Mouse (Mus musculus): ENCODE results near the gene Ap2s1. TPM values are rescaled to one million over a fixed set of nuclear protein-coding genes. Genes with fewer than 3 reads are reported as not detected.

Gene Ap2s1
- polyA plus RNA-seq, 1 experiment from 2014 or later = 261 TPM

GRCm38 (mm10) chr7:16755362-16756017, 17.3 kb downstream of the Ap2s1 start:
- Histone ChIP-seq H3K27me3 (no peaks in the 10 kb centered on the region), H3K4me2 (replicated peaks) (no peak overlapping the region), H3K4me1 (peaks cover 6% of the 10 kb centered on the region; the same call in 1 of the 2 replicates), H3K36me3 (no peaks in the 10 kb centered on the region), H3K27ac (no peak overlapping the region), H3K9me3 (no peaks in the 10 kb centered on the region), H3K4me3 (no peak overlapping the region), H3K9ac (no peak overlapping the region)
- no peak for ATAC-seq (ENCODE audit: insufficient number of reproducible peaks, insufficient read depth, low FRiP score, low TSS enrichment)
- 64% methylated on average over 17 of the region's 17 CpGs for WGBS

GRCm38 (mm10) chr7:16758872-16759574, 20.8 kb downstream of the Ap2s1 start:
- no peaks in the 10 kb centered on the region for H3K27me3 ChIP-seq
- H3K27ac ChIP-seq = no peak overlapping the region
- WGBS = 78% methylated on average over 10 of the region's 11 CpGs
- no peak overlapping the region for H3K4me2 ChIP-seq (replicated peaks)
- H3K4me3 ChIP-seq = no peak overlapping the region
- no peak for ATAC-seq (ENCODE audit: insufficient number of reproducible peaks, insufficient read depth, low FRiP score, low TSS enrichment)
- H3K36me3 ChIP-seq = no peaks in the 10 kb centered on the region
- no peak overlapping the region for H3K9ac ChIP-seq
- H3K4me1 ChIP-seq = peaks cover 16% of the 10 kb centered on the region
- H3K9me3 ChIP-seq = no peaks in the 10 kb centered on the region

GRCm38 (mm10) chr7:16760292-16760691, 22.1 kb downstream of the Ap2s1 start:
- WGBS = 16% methylated on average over 8 of the region's 8 CpGs

DNA sequence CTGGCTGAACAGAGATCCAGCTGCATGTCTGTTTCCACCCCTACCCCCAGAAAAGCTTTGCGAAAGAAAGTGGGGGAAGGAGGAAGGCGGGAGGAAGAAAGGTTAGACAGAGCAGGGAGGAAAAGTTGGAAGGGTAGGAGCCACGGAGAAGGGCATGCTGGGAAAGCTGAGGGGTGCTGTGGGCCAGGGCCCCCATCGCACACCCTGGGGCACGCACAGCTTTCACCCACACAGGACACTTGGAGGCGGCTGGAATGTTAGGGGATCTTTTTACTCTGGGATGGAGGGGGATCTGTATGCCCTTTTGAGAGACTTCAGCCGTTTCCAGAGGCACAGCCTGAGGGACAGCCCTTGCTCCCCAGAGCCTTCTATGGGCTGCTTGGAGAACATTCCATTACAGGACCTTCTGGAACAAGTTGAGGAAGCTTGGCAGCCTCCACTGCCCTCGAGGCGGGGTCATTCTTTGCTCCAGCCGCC, 22.8 kb downstream of the Ap2s1 start:
- H3K4me1 ChIP-seq = peaks cover 16% of the 10 kb centered on the region
- no peaks in the 10 kb centered on the region for H3K27me3 ChIP-seq
- H3K9ac ChIP-seq = no peak overlapping the region
- WGBS = 40% methylated on average over 10 of the region's 10 CpGs
- H3K4me2 ChIP-seq (replicated peaks) = no peak overlapping the region
- no peak for ATAC-seq (ENCODE audit: insufficient number of reproducible peaks, insufficient read depth, low FRiP score, low TSS enrichment)
- no peak overlapping the region for H3K4me3 ChIP-seq
- H3K27ac ChIP-seq = peak overlapping the region; percentile 54; the same call in 1 of the 2 replicates
- no peaks in the 10 kb centered on the region for H3K9me3 ChIP-seq
- H3K36me3 ChIP-seq = no peaks in the 10 kb centered on the region

More at GRCm38 (mm10) chr7:16760292-16760691, 22.1 kb downstream of the Ap2s1 start:
- Histone ChIP-seq H3K27ac (no peak overlapping the region), H3K36me3 (no peaks in the 10 kb centered on the region), H3K4me1 (peaks cover 16% of the 10 kb centered on the region), H3K4me3 (no peak overlapping the region), H3K27me3 (no peaks in the 10 kb centered on the region), H3K9ac (no peak overlapping the region), H3K4me2 (replicated peaks) (no peak overlapping the region), H3K9me3 (no peaks in the 10 kb centered on the region)
- no peak for ATAC-seq (ENCODE audit: insufficient number of reproducible peaks, insufficient read depth, low FRiP score, low TSS enrichment)

DNA sequence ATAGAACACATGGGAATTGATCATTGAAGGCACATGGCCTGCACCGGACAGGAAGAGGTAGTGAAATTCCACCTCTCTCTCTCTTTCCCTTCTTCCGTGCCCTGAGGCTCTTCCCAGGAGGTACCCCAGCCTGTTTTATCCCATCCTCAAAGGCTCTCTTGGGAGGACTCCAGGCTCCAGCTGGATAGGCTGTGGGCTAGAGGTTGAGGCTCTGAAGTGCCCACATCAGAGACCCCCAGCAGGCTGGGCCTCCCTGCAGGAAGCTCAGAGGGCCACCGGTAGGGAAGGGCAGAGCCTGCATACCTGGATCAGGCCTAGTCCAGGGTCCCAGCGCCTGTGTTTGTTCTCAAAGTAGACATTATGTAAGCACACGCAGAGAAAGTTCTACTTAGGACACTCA, 23.4 kb downstream of the Ap2s1 start:
- Histone ChIP-seq H3K36me3 (no peaks in the 10 kb centered on the region), H3K4me1 (peaks cover 21% of the 10 kb centered on the region), H3K4me2 (replicated peaks) (no peak overlapping the region), H3K4me3 (no peak overlapping the region), H3K27me3 (no peaks in the 10 kb centered on the region), H3K9me3 (no peaks in the 10 kb centered on the region), H3K27ac (no peak overlapping the region), H3K9ac (no peak overlapping the region)
- no peak for ATAC-seq (ENCODE audit: insufficient number of reproducible peaks, insufficient read depth, low FRiP score, low TSS enrichment)
- 35% methylated on average over 5 of the region's 5 CpGs for WGBS

- ATAC-seq (ENCODE audit: insufficient number of reproducible peaks, insufficient read depth, low FRiP score, low TSS enrichment) = no peak
- Histone ChIP-seq H3K4me2 (replicated peaks) (no peak overlapping the region), H3K4me3 (no peak overlapping the region), H3K27ac (no peak overlapping the region), H3K27me3 (no peaks in the 10 kb centered on the region), H3K9ac (no peak overlapping the region), H3K9me3 (no peaks in the 10 kb centered on the region), H3K4me1 (peaks cover 21% of the 10 kb centered on the region), H3K36me3 (no peaks in the 10 kb centered on the region)
- WGBS = 84% methylated on average over 7 of the region's 7 CpGs
Observed at GRCm38 (mm10) chr7:16763463-16764218, 25.4 kb downstream of the Ap2s1 start.

DNA sequence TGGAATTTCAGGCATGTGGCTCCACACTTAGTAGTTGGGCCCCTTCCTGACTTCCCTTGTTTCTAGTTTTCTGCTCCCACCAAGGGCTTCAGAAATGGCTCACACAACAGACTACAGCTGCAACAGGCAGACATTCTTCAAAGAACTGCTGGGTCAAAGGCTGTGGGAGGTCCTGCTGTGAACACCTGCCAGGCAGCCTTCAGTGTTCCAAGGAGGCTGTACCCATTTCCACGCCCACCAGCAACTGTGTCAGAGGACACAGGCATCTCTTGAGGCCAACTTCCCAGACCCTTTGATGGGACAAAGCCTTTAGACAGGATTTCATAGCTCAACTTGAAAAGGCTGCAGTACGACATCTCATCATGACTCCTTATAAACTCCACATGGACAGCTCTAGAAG, 28.2 kb downstream of the Ap2s1 start:
- H3K36me3 ChIP-seq = no peaks in the 10 kb centered on the region
- peaks cover 9% of the 10 kb centered on the region for H3K4me1 ChIP-seq
- H3K9me3 ChIP-seq = no peaks in the 10 kb centered on the region
- no peak overlapping the region for H3K27ac ChIP-seq
- no peaks in the 10 kb centered on the region for H3K27me3 ChIP-seq
- H3K9ac ChIP-seq = no peak overlapping the region
- no peak for ATAC-seq (ENCODE audit: insufficient number of reproducible peaks, insufficient read depth, low FRiP score, low TSS enrichment)
- 45% methylated on average over 2 of the region's 2 CpGs for WGBS
- no peak overlapping the region for H3K4me3 ChIP-seq
- H3K4me2 ChIP-seq (replicated peaks) = no peak overlapping the region

DNA sequence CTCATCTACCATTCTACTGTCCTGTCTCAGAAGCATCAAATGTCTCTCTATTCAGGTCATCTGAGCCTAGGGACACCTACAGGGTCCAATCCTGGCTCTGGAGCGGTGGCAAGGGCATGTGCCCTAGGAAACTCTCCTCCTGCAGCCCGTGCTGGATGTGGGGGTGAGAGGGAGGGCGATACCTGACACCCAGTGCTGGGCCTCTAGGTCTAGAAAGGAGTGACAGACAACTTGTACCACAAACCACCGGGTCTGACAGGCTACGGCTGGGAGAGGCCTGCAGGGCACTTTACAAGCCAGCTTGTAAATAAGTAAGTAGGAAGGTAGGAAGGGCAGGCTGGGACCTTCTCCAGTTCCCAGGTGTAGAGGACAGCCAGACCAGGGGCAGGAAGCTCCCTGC, 37.7 kb downstream of the Ap2s1 start:
- H3K9me3 ChIP-seq = 0 out of 2 replicates have a peak, but pooled peaks cover 4% of the 10 kb centered on the region
- WGBS = 38% methylated on average over 5 of the region's 5 CpGs
- no peak overlapping the region for H3K4me3 ChIP-seq
- ATAC-seq (ENCODE audit: insufficient number of reproducible peaks, insufficient read depth, low FRiP score, low TSS enrichment) = no peak
- H3K4me2 ChIP-seq (replicated peaks) = no peak overlapping the region
- H3K27ac ChIP-seq = no peak overlapping the region
- no peaks in the 10 kb centered on the region for H3K36me3 ChIP-seq
- no peak overlapping the region for H3K9ac ChIP-seq
- no peaks in the 10 kb centered on the region for H3K27me3 ChIP-seq
- H3K4me1 ChIP-seq = no peaks in the 10 kb centered on the region

DNA sequence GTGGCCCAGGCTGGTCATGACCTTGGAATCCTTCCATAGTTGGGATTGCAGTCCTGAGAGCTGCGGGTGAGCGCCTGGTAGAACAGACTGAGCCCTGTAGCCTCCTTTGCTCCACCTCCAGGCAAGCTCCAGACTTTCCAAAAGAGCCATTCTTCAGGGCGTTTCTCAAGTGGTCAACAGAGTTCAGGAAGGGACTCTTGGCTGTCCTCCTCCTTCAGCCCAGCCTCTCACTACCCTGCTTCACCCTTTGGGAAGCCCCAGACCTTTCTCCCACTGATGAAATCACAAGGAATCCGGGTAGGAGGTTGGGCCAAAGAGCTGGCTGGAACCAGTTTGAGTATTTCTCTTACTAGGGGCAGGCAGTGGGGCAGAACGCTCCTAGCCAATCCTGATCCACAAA, 41.9 kb downstream of the Ap2s1 start:
- no peak overlapping the region for H3K4me2 ChIP-seq (replicated peaks)
- H3K36me3 ChIP-seq = 0 out of 2 replicates have a peak, but pooled peaks cover 4% of the 10 kb centered on the region
- H3K27ac ChIP-seq = no peak overlapping the region
- no peak overlapping the region for H3K4me3 ChIP-seq
- H3K9ac ChIP-seq = no peak overlapping the region
- ATAC-seq (ENCODE audit: insufficient number of reproducible peaks, insufficient read depth, low FRiP score, low TSS enrichment) = no peak
- WGBS = 76% methylated on average over 5 of the region's 5 CpGs
- no peaks in the 10 kb centered on the region for H3K9me3 ChIP-seq
- no peaks in the 10 kb centered on the region for H3K27me3 ChIP-seq
- H3K4me1 ChIP-seq = peaks cover 23% of the 10 kb centered on the region

DNA sequence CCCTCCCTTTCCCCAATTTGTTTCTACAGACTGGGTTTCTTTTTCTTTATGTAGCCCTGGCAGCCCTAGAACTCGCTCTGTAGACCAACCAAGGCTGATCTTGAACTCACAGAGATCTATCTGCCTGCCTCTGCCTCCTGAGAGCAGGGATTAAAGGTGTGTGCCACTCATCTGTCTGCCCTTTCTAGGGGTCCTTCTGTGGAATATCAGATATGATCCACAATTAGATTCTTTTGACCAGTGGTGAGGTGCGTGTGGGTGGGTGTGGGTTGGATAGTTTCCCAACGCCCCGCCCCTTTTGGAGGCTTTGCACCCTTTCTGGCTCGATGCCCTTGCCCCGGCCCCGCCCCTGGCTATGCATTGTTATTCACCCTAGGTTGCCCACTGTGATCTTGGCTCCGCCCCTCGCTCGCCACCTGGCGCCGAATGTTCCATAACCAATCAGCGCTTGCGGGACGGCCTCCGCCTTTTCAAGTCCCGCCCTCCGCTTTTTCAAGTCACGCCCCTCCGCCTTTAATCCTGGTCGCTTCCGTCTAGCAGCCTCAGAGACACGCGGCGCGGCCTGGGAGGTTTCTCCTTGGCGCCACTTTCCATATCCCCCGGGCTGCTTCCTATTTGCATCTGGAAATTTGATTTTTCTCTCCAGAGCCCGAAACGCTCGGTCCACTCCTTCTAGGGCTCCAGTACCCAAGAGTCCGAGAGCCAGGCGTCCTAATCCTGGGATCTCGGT, 42.8 kb downstream of the Ap2s1 start, which contains the start of gene Slc1a5:
TSS of gene Slc1a5 (plus strand) at position 516 of the 730 bp plus-strand sequence.
- 3% methylated on average over 34 of the region's 34 CpGs for WGBS
- H3K27ac ChIP-seq = peak within 1 kb of the TSS; percentile 64; the same call in 1 of the 2 replicates

GRCm38 (mm10) chr7:16781555-16781815, 43.3 kb downstream of the Ap2s1 start:
- Histone ChIP-seq H3K4me3 (peak overlapping the region; percentile 68), H3K36me3 (0 out of 2 replicates have a peak, but pooled peaks cover 4% of the 10 kb centered on the region), H3K4me1 (peaks cover 23% of the 10 kb centered on the region), H3K27ac (peak overlapping the region; percentile 64; the same call in 1 of the 2 replicates), H3K4me2 (replicated peaks) (peak overlapping the region; percentile 99), H3K9me3 (no peaks in the 10 kb centered on the region), H3K27me3 (no peaks in the 10 kb centered on the region), H3K9ac (peak overlapping the region; percentile 75)
- under 1% methylated on average over 10 of the region's 10 CpGs for whole genome bisulfite sequencing
- ATAC-seq (ENCODE audit: insufficient number of reproducible peaks, insufficient read depth, low FRiP score, low TSS enrichment) = 0 out of 2 replicates have a peak, but pooled peaks have one; percentile 13

More for the DNA sequence above, 42.8 kb downstream of the Ap2s1 start, which contains the start of gene Slc1a5:
- Histone ChIP-seq H3K27me3 (no peaks in the 10 kb centered on the region), H3K9ac (peak within 1 kb of the TSS; percentile 75), H3K4me2 (replicated peaks) (peak within 1 kb of the TSS; percentile 99), H3K4me1 (peaks cover 23% of the 10 kb centered on the region), H3K36me3 (0 out of 2 replicates have a peak, but pooled peaks cover 4% of the 10 kb centered on the region), H3K4me3 (peak within 1 kb of the TSS; percentile 68), H3K9me3 (no peaks in the 10 kb centered on the region)
- peak; percentile 64 for ATAC-seq (ENCODE audit: insufficient number of reproducible peaks, insufficient read depth, low FRiP score, low TSS enrichment)

All from embryonic facial prominence, embryonic 12.5 days (tissue).